Mouse (Mus musculus): ENCODE measurements around the gene Tmem185a. TPM values are rescaled to one million over a fixed set of nuclear protein-coding genes. Genes with fewer than 3 reads are reported as not detected.

Gene Tmem185a
- polyA plus RNA-seq, 1 experiment from 2014 or later = 34.5 TPM

Other genes with a start within 250 kb of the Tmem185a start
- 1.3 and 1.4 TPM in 2 replicates for gene Ids, start 112.1 kb downstream of the Tmem185a start, polyA plus RNA-seq (2015; fragmentation: Nextera tagmentation; extraction: Ambion mirVana)
- 25.3 and 26.8 TPM in 2 replicates for gene 1110012L19Rik, start 91.3 kb downstream of the Tmem185a start, polyA plus RNA-seq (2015; fragmentation: Nextera tagmentation; extraction: Ambion mirVana)